Mouse (Mus musculus): ENCODE results near the gene Slc29a3. TPM values are rescaled to one million over a fixed set of nuclear protein-coding genes. Genes with fewer than 3 reads are reported as not detected.
"Not testable (repeated sequence)": the region's sequence is repeated elsewhere in the genome, so short reads cannot be mapped to it uniquely, and the experiment has no call there.

Slc29a3 gene
- polyA plus RNA-seq, 1 experiment from 2014 or later: 4.6 TPM

- Histone ChIP-seq H3K4me3 (ENCODE audit: low read depth, low read length) (no peak overlapping the region), H3K36me3 (ENCODE audit: control insufficient read depth, insufficient read depth, low read length) (0 out of 2 replicates have a peak, but pooled peaks cover 2% of the 10 kb centered on the region), H3K9me3 (replicated peaks; ENCODE audit: control insufficient read depth, low read length) (no peaks in the 10 kb centered on the region), H3K27ac (ENCODE audit: low read depth, low read length) (no peak overlapping the region), H3K27me3 (ENCODE audit: control insufficient read depth, insufficient read depth, low read length) (no peaks in the 10 kb centered on the region), H3K4me2 (no peak overlapping the region), H3K4me1 (ENCODE audit: control insufficient read depth, insufficient read depth, low read length) (no peaks in the 10 kb centered on the region), H3K9ac (ENCODE audit: low read depth, low read length) (no peak overlapping the region)
- WGBS (ENCODE audit: insufficient replicate concordance): 36% methylated on average over 5 of the region's 5 CpGs
- no peak for ATAC-seq (replicated peaks; ENCODE audit: insufficient number of reproducible peaks, low FRiP score, low TSS enrichment)
Measured at GRCm38 (mm10) chr10:60727301-60727700, 25.3 kb downstream of the Slc29a3 start.

GRCm38 (mm10) chr10:60726896-60727295 is 25.7 kb downstream of the Slc29a3 start:
- no peak for ATAC-seq (replicated peaks; ENCODE audit: insufficient number of reproducible peaks, low FRiP score, low TSS enrichment)
- no peak overlapping the region for H3K9ac ChIP-seq (ENCODE audit: low read depth, low read length)
- H3K4me3 ChIP-seq (ENCODE audit: low read depth, low read length): no peak overlapping the region
- H3K27ac ChIP-seq (ENCODE audit: low read depth, low read length): no peak overlapping the region
- no peak overlapping the region for H3K4me2 ChIP-seq
- no peaks in the 10 kb centered on the region for H3K4me1 ChIP-seq (ENCODE audit: control insufficient read depth, insufficient read depth, low read length)
- no peaks in the 10 kb centered on the region for H3K9me3 ChIP-seq (replicated peaks; ENCODE audit: control insufficient read depth, low read length)
- H3K36me3 ChIP-seq (ENCODE audit: control insufficient read depth, insufficient read depth, low read length): 0 out of 2 replicates have a peak, but pooled peaks cover 2% of the 10 kb centered on the region
- no peaks in the 10 kb centered on the region for H3K27me3 ChIP-seq (ENCODE audit: control insufficient read depth, insufficient read depth, low read length)
- 57% methylated on average over 3 of the region's 3 CpGs for WGBS (ENCODE audit: insufficient replicate concordance)

GRCm38 (mm10) chr10:60724496-60724895 is 28.1 kb downstream of the Slc29a3 start:
- WGBS (ENCODE audit: insufficient replicate concordance): 61% methylated on average over 6 of the region's 6 CpGs
- Histone ChIP-seq H3K4me1 (ENCODE audit: control insufficient read depth, insufficient read depth, low read length) (no peaks in the 10 kb centered on the region), H3K9me3 (replicated peaks; ENCODE audit: control insufficient read depth, low read length) (no peaks in the 10 kb centered on the region), H3K27me3 (ENCODE audit: control insufficient read depth, insufficient read depth, low read length) (peaks cover 2% of the 10 kb centered on the region; the same call in 1 of the 2 replicates), H3K9ac (ENCODE audit: low read depth, low read length) (no peak overlapping the region), H3K27ac (ENCODE audit: low read depth, low read length) (no peak overlapping the region), H3K36me3 (ENCODE audit: control insufficient read depth, insufficient read depth, low read length) (peaks cover 2% of the 10 kb centered on the region; the same call in 1 of the 2 replicates), H3K4me2 (no peak overlapping the region), H3K4me3 (ENCODE audit: low read depth, low read length) (no peak overlapping the region)
- ATAC-seq (replicated peaks; ENCODE audit: insufficient number of reproducible peaks, low FRiP score, low TSS enrichment): no peak

GRCm38 (mm10) chr10:60723345-60723744 is 29.2 kb downstream of the Slc29a3 start:
- Histone ChIP-seq H3K27me3 (ENCODE audit: control insufficient read depth, insufficient read depth, low read length) (peaks cover 2% of the 10 kb centered on the region; the same call in 1 of the 2 replicates), H3K27ac (ENCODE audit: low read depth, low read length) (no peak overlapping the region), H3K36me3 (ENCODE audit: control insufficient read depth, insufficient read depth, low read length) (no peaks in the 10 kb centered on the region; the same call in 1 of the 2 replicates), H3K4me2 (no peak overlapping the region), H3K4me3 (ENCODE audit: low read depth, low read length) (no peak overlapping the region), H3K4me1 (ENCODE audit: control insufficient read depth, insufficient read depth, low read length) (no peaks in the 10 kb centered on the region), H3K9ac (ENCODE audit: low read depth, low read length) (no peak overlapping the region), H3K9me3 (replicated peaks; ENCODE audit: control insufficient read depth, low read length) (no peaks in the 10 kb centered on the region)
- WGBS (ENCODE audit: insufficient replicate concordance): 35% methylated on average over 1 of the region's 1 CpGs
- ATAC-seq (replicated peaks; ENCODE audit: insufficient number of reproducible peaks, low FRiP score, low TSS enrichment): no peak

- Histone ChIP-seq H3K36me3 (ENCODE audit: control insufficient read depth, insufficient read depth, low read length) (no peaks in the 10 kb centered on the region; the same call in 1 of the 2 replicates), H3K27ac (ENCODE audit: low read depth, low read length) (no peak overlapping the region), H3K9ac (ENCODE audit: low read depth, low read length) (no peak overlapping the region), H3K4me1 (ENCODE audit: control insufficient read depth, insufficient read depth, low read length) (no peaks in the 10 kb centered on the region), H3K4me3 (ENCODE audit: low read depth, low read length) (no peak overlapping the region), H3K27me3 (ENCODE audit: control insufficient read depth, insufficient read depth, low read length) (peaks cover 2% of the 10 kb centered on the region; the same call in 1 of the 2 replicates), H3K9me3 (replicated peaks; ENCODE audit: control insufficient read depth, low read length) (no peaks in the 10 kb centered on the region), H3K4me2 (no peak overlapping the region)
- WGBS (ENCODE audit: insufficient replicate concordance): 45% methylated on average over 12 of the region's 12 CpGs
- no peak for ATAC-seq (replicated peaks; ENCODE audit: insufficient number of reproducible peaks, low FRiP score, low TSS enrichment)
Measured at GRCm38 (mm10) chr10:60721640-60722039, 31.0 kb downstream of the Slc29a3 start.

- H3K4me1 ChIP-seq (ENCODE audit: control insufficient read depth, insufficient read depth, low read length): no peaks in the 10 kb centered on the region
- WGBS (ENCODE audit: insufficient replicate concordance): 77% methylated on average over 5 of the region's 5 CpGs
- no peak for ATAC-seq (replicated peaks; ENCODE audit: insufficient number of reproducible peaks, low FRiP score, low TSS enrichment)
Measured at GRCm38 (mm10) chr10:60720461-60720860, 32.1 kb downstream of the Slc29a3 start.

GRCm38 (mm10) chr10:60718491-60718890 is 34.1 kb downstream of the Slc29a3 start:
- no peak overlapping the region for H3K9ac ChIP-seq (ENCODE audit: low read depth, low read length)
- H3K4me2 ChIP-seq: no peak overlapping the region
- no peak overlapping the region for H3K27ac ChIP-seq (ENCODE audit: low read depth, low read length)
- no peak overlapping the region for H3K4me3 ChIP-seq (ENCODE audit: low read depth, low read length)
- peaks cover 6% of the 10 kb centered on the region; the same call in 1 of the 2 replicates for H3K36me3 ChIP-seq (ENCODE audit: control insufficient read depth, insufficient read depth, low read length)
- H3K4me1 ChIP-seq (ENCODE audit: control insufficient read depth, insufficient read depth, low read length): no peaks in the 10 kb centered on the region
- H3K9me3 ChIP-seq (replicated peaks; ENCODE audit: control insufficient read depth, low read length): no peaks in the 10 kb centered on the region
- no peak for ATAC-seq (replicated peaks; ENCODE audit: insufficient number of reproducible peaks, low FRiP score, low TSS enrichment)
- H3K27me3 ChIP-seq (ENCODE audit: control insufficient read depth, insufficient read depth, low read length): peaks cover 2% of the 10 kb centered on the region; the same call in 1 of the 2 replicates
- WGBS (ENCODE audit: insufficient replicate concordance): 85% methylated on average over 2 of the region's 2 CpGs

More at GRCm38 (mm10) chr10:60720461-60720860, 32.1 kb downstream of the Slc29a3 start:
- H3K4me3 ChIP-seq (ENCODE audit: low read depth, low read length): no peak overlapping the region
- H3K27ac ChIP-seq (ENCODE audit: low read depth, low read length): no peak overlapping the region
- H3K4me2 ChIP-seq: no peak overlapping the region
- peaks cover 2% of the 10 kb centered on the region; the same call in 1 of the 2 replicates for H3K27me3 ChIP-seq (ENCODE audit: control insufficient read depth, insufficient read depth, low read length)
- peaks cover 2% of the 10 kb centered on the region; the same call in 1 of the 2 replicates for H3K36me3 ChIP-seq (ENCODE audit: control insufficient read depth, insufficient read depth, low read length)
- H3K9ac ChIP-seq (ENCODE audit: low read depth, low read length): no peak overlapping the region
- no peaks in the 10 kb centered on the region for H3K9me3 ChIP-seq (replicated peaks; ENCODE audit: control insufficient read depth, low read length)

- no peak overlapping the region for H3K27ac ChIP-seq (ENCODE audit: low read depth, low read length)
- 82% methylated on average over 3 of the region's 3 CpGs for WGBS (ENCODE audit: insufficient replicate concordance)
- peaks cover 6% of the 10 kb centered on the region; the same call in 1 of the 2 replicates for H3K36me3 ChIP-seq (ENCODE audit: control insufficient read depth, insufficient read depth, low read length)
- H3K4me1 ChIP-seq (ENCODE audit: control insufficient read depth, insufficient read depth, low read length): no peaks in the 10 kb centered on the region
- no peak overlapping the region for H3K4me3 ChIP-seq (ENCODE audit: low read depth, low read length)
- H3K27me3 ChIP-seq (ENCODE audit: control insufficient read depth, insufficient read depth, low read length): peaks cover 2% of the 10 kb centered on the region; the same call in 1 of the 2 replicates
- no peak overlapping the region for H3K9ac ChIP-seq (ENCODE audit: low read depth, low read length)
- no peaks in the 10 kb centered on the region for H3K9me3 ChIP-seq (replicated peaks; ENCODE audit: control insufficient read depth, low read length)
- ATAC-seq (replicated peaks; ENCODE audit: insufficient number of reproducible peaks, low FRiP score, low TSS enrichment): no peak
- H3K4me2 ChIP-seq: no peak overlapping the region
Measured at GRCm38 (mm10) chr10:60716449-60716848, 36.1 kb downstream of the Slc29a3 start.

GRCm38 (mm10) chr10:60712299-60712698 is 40.3 kb downstream of the Slc29a3 start:
- ATAC-seq (replicated peaks; ENCODE audit: insufficient number of reproducible peaks, low FRiP score, low TSS enrichment); H3K27ac ChIP-seq (ENCODE audit: low read depth, low read length): not testable (repeated sequence)
- 29% methylated on average over 8 of the region's 8 CpGs for WGBS (ENCODE audit: insufficient replicate concordance)

More at GRCm38 (mm10) chr10:60712299-60712698, 40.3 kb downstream of the Slc29a3 start:
- not testable (repeated sequence) for H3K27me3 ChIP-seq (ENCODE audit: control insufficient read depth, insufficient read depth, low read length); H3K9ac ChIP-seq (ENCODE audit: low read depth, low read length); H3K4me1 ChIP-seq (ENCODE audit: control insufficient read depth, insufficient read depth, low read length); H3K36me3 ChIP-seq (ENCODE audit: control insufficient read depth, insufficient read depth, low read length); H3K4me3 ChIP-seq (ENCODE audit: low read depth, low read length); H3K9me3 ChIP-seq (replicated peaks; ENCODE audit: control insufficient read depth, low read length); H3K4me2 ChIP-seq

Measured in heart, embryonic 11.5 days (tissue).